Mouse (Mus musculus): Measurements from ENCODE around the gene Gadd45a. TPM values are rescaled to one million over a fixed set of nuclear protein-coding genes. Genes with fewer than 3 reads are reported as not detected.

Gadd45a gene
- polyA plus RNA-seq, 1 experiment: 54.6 TPM

DNA sequence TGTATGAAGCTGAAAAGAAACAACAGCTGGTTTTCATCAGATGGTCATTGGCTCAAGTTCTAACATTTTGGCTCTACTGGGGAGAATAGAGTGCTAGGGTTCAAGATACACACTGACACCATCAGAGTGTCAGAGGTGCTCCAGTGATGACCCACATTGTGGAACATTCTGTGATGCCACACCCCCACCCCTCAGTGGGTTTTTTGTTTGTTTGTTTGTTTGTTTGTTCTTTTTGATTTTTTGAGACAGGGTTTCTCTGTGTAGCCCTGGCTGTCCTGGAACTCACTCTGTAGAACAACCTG, 26.1 kb downstream of the Gadd45a start:
- Histone ChIP-seq H3K36me3 (ENCODE audit: control insufficient read depth, insufficient read depth, low read length) (no peaks in the 10 kb centered on the region), H3K27ac (ENCODE audit: insufficient read depth, low read depth, low read length) (no peak overlapping the region), H3K4me3 (ENCODE audit: insufficient read depth, low read depth, low read length) (no peak overlapping the region), H3K4me1 (ENCODE audit: control insufficient read depth, insufficient read depth, low read length) (peaks cover 34% of the 10 kb centered on the region), H3K27me3 (replicated peaks; ENCODE audit: control insufficient read depth, insufficient read depth, low read length) (no peaks in the 10 kb centered on the region)
- DNase-seq: no peak
- TF ChIP-seq CTCF (conservative IDR thresholded peaks at IDR 0.05; ENCODE audit: insufficient read depth, insufficient read length, low read depth, low read length) (no peak), POLR2A (IDR thresholded peaks at IDR 0.05; ENCODE audit: low read depth, low read length) (no peak)

DNA sequence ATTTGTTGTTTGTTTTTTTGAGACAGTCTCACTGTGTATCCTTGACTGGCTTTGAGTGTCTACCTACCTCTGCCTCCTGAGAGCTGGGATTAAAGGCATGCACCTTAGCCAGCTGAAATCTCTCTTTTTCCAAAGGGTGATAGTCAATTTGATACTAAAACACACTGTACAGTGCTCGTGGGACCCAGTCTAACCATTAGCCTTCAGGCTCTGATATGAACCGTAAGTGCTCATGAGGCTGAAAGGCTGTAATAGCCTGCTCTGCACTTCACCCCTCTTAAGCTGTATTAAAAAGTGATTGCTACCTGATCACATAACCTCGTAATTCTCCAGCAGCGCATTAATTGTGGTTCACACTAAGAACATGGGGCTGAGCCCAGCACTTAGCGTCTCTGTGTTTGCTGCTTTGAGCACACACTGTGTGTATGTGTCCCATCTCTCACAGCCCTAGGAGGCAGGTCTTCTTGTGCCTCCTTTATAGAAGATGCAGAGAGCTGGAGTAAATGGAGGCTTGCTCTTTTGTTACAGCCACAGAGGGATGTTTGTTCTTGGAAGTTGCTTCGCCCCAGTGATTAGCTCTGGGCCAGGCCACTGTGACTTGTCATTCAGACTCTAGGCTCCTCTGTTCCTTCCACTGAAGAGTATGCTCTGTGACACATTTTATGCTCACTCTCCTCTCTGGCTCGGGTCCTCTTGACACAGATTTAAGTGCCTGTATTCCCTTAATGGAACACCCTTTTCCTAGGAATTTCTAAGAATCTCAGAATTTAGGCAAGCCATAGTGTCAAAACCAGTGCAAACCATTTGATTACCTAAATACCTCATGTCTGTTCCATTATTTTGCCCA, 26.7 kb downstream of the Gadd45a start:
- no peaks in the 10 kb centered on the region for H3K36me3 ChIP-seq (ENCODE audit: control insufficient read depth, insufficient read depth, low read length)
- 62% methylated on average over 7 of the region's 7 CpGs for WGBS
- no peaks in the 10 kb centered on the region for H3K27me3 ChIP-seq (replicated peaks; ENCODE audit: control insufficient read depth, insufficient read depth, low read length)
- TF ChIP-seq CTCF (conservative IDR thresholded peaks at IDR 0.05; ENCODE audit: insufficient read depth, insufficient read length, low read depth, low read length) (no peak), POLR2A (IDR thresholded peaks at IDR 0.05; ENCODE audit: low read depth, low read length) (no peak)
- peaks cover 30% of the 10 kb centered on the region for H3K4me1 ChIP-seq (ENCODE audit: control insufficient read depth, insufficient read depth, low read length)
- H3K4me3 ChIP-seq (ENCODE audit: insufficient read depth, low read depth, low read length): no peak overlapping the region
- no peak overlapping the region for H3K27ac ChIP-seq (ENCODE audit: insufficient read depth, low read depth, low read length)
- DNase-seq: no peak

GRCm38 (mm10) chr6:67009888-67010287, 27.4 kb downstream of the Gadd45a start:
- 87% methylated on average over 3 of the region's 3 CpGs for WGBS
- H3K36me3 ChIP-seq (ENCODE audit: control insufficient read depth, insufficient read depth, low read length): no peaks in the 10 kb centered on the region
- no peak overlapping the region for H3K27ac ChIP-seq (ENCODE audit: insufficient read depth, low read depth, low read length)
- no peak for DNase-seq
- no peak for TF ChIP-seq POLR2A (IDR thresholded peaks at IDR 0.05; ENCODE audit: low read depth, low read length)
- TF ChIP-seq CTCF (conservative IDR thresholded peaks at IDR 0.05; ENCODE audit: insufficient read depth, insufficient read length, low read depth, low read length): no peak
- no peaks in the 10 kb centered on the region for H3K27me3 ChIP-seq (replicated peaks; ENCODE audit: control insufficient read depth, insufficient read depth, low read length)
- H3K4me1 ChIP-seq (ENCODE audit: control insufficient read depth, insufficient read depth, low read length): peaks cover 25% of the 10 kb centered on the region
- H3K4me3 ChIP-seq (ENCODE audit: insufficient read depth, low read depth, low read length): no peak overlapping the region

DNA sequence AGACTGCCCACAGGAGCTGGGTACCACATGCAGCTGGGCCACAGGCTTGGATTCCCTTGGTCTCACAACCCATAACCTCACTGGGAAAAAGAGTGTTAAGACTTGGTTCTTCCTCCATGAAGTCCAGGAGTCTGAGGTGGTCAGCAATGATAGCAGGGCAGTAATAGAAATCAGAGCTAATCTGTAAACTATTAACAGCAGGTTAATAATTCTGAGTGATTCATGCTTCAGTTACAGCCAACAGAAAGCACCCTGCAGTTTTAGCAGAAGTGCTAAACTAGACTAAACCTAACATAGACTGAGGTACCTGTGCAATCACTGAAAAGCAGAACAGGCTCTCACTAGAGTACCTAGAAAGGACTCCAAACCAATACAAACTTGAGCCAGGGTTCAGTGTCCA, 37.5 kb downstream of the Gadd45a start:
- TF ChIP-seq CTCF (conservative IDR thresholded peaks at IDR 0.05; ENCODE audit: insufficient read depth, insufficient read length, low read depth, low read length) (no peak), POLR2A (IDR thresholded peaks at IDR 0.05; ENCODE audit: low read depth, low read length) (no peak)
- DNase-seq: peak; percentile 79
- Histone ChIP-seq H3K36me3 (ENCODE audit: control insufficient read depth, insufficient read depth, low read length) (no peaks in the 10 kb centered on the region), H3K4me1 (ENCODE audit: control insufficient read depth, insufficient read depth, low read length) (peaks cover 24% of the 10 kb centered on the region), H3K4me3 (ENCODE audit: insufficient read depth, low read depth, low read length) (no peak overlapping the region), H3K27me3 (replicated peaks; ENCODE audit: control insufficient read depth, insufficient read depth, low read length) (no peaks in the 10 kb centered on the region), H3K27ac (ENCODE audit: insufficient read depth, low read depth, low read length) (peak overlapping the region; percentile 65)

DNA sequence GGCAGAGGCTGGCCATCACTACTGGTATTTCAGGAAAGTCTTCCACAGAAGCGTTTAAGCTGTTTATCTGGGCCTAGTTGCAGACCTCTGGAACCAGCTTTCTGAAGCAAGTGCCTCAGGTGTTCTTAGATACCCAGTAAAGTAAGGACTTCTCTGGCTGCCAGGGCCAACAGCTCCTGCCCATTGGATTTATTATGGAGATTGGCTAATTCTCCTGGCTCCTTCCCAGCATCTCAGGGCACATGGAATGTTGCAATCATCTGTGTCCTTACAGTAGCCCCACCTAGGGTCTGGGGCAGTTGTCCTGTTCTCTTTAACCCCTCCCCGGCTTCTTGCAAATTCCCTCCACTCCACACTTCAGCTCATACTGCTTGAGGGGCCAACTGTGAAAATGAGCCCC, 38.6 kb downstream of the Gadd45a start:
- H3K4me3 ChIP-seq (ENCODE audit: insufficient read depth, low read depth, low read length): no peak overlapping the region
- H3K4me1 ChIP-seq (ENCODE audit: control insufficient read depth, insufficient read depth, low read length): peaks cover 24% of the 10 kb centered on the region
- WGBS: 35% methylated on average over 2 of the region's 2 CpGs
- peak; percentile 91 for DNase-seq
- H3K27ac ChIP-seq (ENCODE audit: insufficient read depth, low read depth, low read length): peak overlapping the region; percentile 10
- TF ChIP-seq CTCF (conservative IDR thresholded peaks at IDR 0.05; ENCODE audit: insufficient read depth, insufficient read length, low read depth, low read length): no peak
- TF ChIP-seq POLR2A (IDR thresholded peaks at IDR 0.05; ENCODE audit: low read depth, low read length): no peak
- H3K27me3 ChIP-seq (replicated peaks; ENCODE audit: control insufficient read depth, insufficient read depth, low read length): no peaks in the 10 kb centered on the region
- no peaks in the 10 kb centered on the region for H3K36me3 ChIP-seq (ENCODE audit: control insufficient read depth, insufficient read depth, low read length)

DNA sequence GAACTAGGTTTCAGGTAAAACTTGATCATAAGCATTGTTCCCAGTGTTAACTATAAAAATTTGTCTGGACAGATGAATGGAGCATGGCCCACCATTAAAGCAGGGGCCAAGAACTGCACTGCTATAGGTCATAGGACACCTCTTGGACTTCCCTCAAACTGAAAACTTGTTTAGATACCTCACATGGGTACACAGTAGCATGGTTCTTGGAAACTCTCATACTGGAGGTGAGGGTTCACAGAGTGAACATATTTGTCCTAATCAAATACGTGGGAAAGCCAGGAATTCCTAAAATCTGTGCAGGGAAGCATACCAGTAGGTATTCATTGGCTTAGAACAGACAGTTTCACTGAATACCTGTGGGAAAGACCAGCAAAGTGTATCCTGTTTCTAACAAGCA, 41.0 kb downstream of the Gadd45a start:
- H3K36me3 ChIP-seq (ENCODE audit: control insufficient read depth, insufficient read depth, low read length): no peaks in the 10 kb centered on the region
- peaks cover 38% of the 10 kb centered on the region for H3K4me1 ChIP-seq (ENCODE audit: control insufficient read depth, insufficient read depth, low read length)
- no peak overlapping the region for H3K27ac ChIP-seq (ENCODE audit: insufficient read depth, low read depth, low read length)
- DNase-seq: no peak
- 41% methylated on average over 1 of the region's 1 CpGs for WGBS
- no peak overlapping the region for H3K4me3 ChIP-seq (ENCODE audit: insufficient read depth, low read depth, low read length)
- no peaks in the 10 kb centered on the region for H3K27me3 ChIP-seq (replicated peaks; ENCODE audit: control insufficient read depth, insufficient read depth, low read length)
- TF ChIP-seq POLR2A (IDR thresholded peaks at IDR 0.05; ENCODE audit: low read depth, low read length): no peak
- TF ChIP-seq CTCF (conservative IDR thresholded peaks at IDR 0.05; ENCODE audit: insufficient read depth, insufficient read length, low read depth, low read length): no peak

- TF ChIP-seq POLR2A (IDR thresholded peaks at IDR 0.05; ENCODE audit: low read depth, low read length) (no peak), CTCF (conservative IDR thresholded peaks at IDR 0.05; ENCODE audit: insufficient read depth, insufficient read length, low read depth, low read length) (no peak)
- H3K27me3 ChIP-seq (replicated peaks; ENCODE audit: control insufficient read depth, insufficient read depth, low read length): no peaks in the 10 kb centered on the region
- DNase-seq: no peak
- no peaks in the 10 kb centered on the region for H3K36me3 ChIP-seq (ENCODE audit: control insufficient read depth, insufficient read depth, low read length)
- no peak overlapping the region for H3K4me3 ChIP-seq (ENCODE audit: insufficient read depth, low read depth, low read length)
- no peak overlapping the region for H3K27ac ChIP-seq (ENCODE audit: insufficient read depth, low read depth, low read length)
- 97% methylated on average over 1 of the region's 1 CpGs for whole genome bisulfite sequencing
- H3K4me1 ChIP-seq (ENCODE audit: control insufficient read depth, insufficient read depth, low read length): peaks cover 38% of the 10 kb centered on the region
These were observed 41.4 kb downstream of the Gadd45a start for GRCm38 (mm10) chr6:66995825-66996224.

Data from kidney, adult 2 months (tissue).